Mouse (Mus musculus) forebrain, embryonic 14.5 days (tissue): ENCODE data around the gene Scml4. TPM values are rescaled to one million over a fixed set of nuclear protein-coding genes. Genes with fewer than 3 reads are reported as not detected.

Source experiments
- ATAC-seq: fragments of 200-750 bp; cut with Nextera tagmentation; 2 replicates; pipeline ENCODE4 v1.8.0; 2017; ENCODE audit warnings: mild to moderate bottlenecking, moderate library complexity
- DNase-seq: peaks from one replicate; pipeline ENCODE4 v3.0.0-alpha.2; 2015; ENCODE audit warnings: low spot score
- H3K27ac ChIP-seq: fragments of 300-500 bp; sonication (generic); 2 replicates; pipeline ENCODE4 v1.5.1; 2014; ENCODE audit warnings: low read depth, mild to moderate bottlenecking, control low read depth, low read length, moderate library complexity
- H3K27me3 ChIP-seq: fragments of 300-500 bp; sonication (generic); replicated peaks from 2 replicates; pipeline ENCODE4 v1.6.1; 2014; ENCODE audit warnings: low read length, control low read depth, mixed read lengths; ENCODE audit not compliant: control insufficient read depth, insufficient read depth
- H3K36me3 ChIP-seq: fragments of 300-500 bp; sonication (generic); 2 replicates; pipeline ENCODE4 v1.6.1; 2014; ENCODE audit warnings: low read length, control low read depth; ENCODE audit not compliant: control insufficient read depth, insufficient read depth
- H3K4me1 ChIP-seq: fragments of 300-500 bp; sonication (generic); 2 replicates; pipeline ENCODE4 v1.6.1; 2014; ENCODE audit warnings: antibody characterized with exemption, low read length, control low read depth; ENCODE audit not compliant: control insufficient read depth, insufficient read depth
- H3K4me2 ChIP-seq: fragments of 300-500 bp; sonication (generic); 2 replicates; pipeline ENCODE4 v1.6.1; 2014; ENCODE audit warnings: mild to moderate bottlenecking, control low read depth, low read length
- H3K4me3 ChIP-seq: fragments of 300-500 bp; sonication (generic); 2 replicates; pipeline ENCODE4 v1.5.1; 2014; ENCODE audit warnings: low read depth, low read length, control low read depth
- H3K9ac ChIP-seq: fragments of 300-500 bp; sonication (generic); 2 replicates; pipeline ENCODE4 v1.6.1; 2014; ENCODE audit warnings: mild to moderate bottlenecking, low read length, control low read depth, moderate library complexity
- H3K9me3 ChIP-seq: fragments of 300-500 bp; sonication (generic); replicated peaks from 2 replicates; pipeline ENCODE4 v1.6.1; 2016; ENCODE audit warnings: low read length, control low read depth, mixed read lengths; ENCODE audit not compliant: control insufficient read depth
- WGBS: fragments of 180-500 bp; shearing (Covaris S2); extraction: QIAGEN DNeasy Blood & Tissue Kit; methylation state at CpG from one replicate; pipeline ENCODE4 v1.1.7; 2014; 5-methylcytosine and 5-hydroxymethylcytosine counted together
- polyA plus RNA-seq: library from polyadenylated mRNA; unstranded; fragments of >200 nt; fragmentation: Nextera tagmentation; extraction: Ambion mirVana; gene quantifications from 2 replicates; pipeline ENCODE4 v1.2.1, GENCODE M21; 2014

The Scml4 gene
- polyA plus RNA-seq, 1 experiment from 2014 or later, result 4.9 TPM

GRCm38 (mm10) chr10:42925103-42925866, 65.1 kb downstream of the Scml4 start:
- Histone ChIP-seq H3K36me3 (no peaks in the 10 kb centered on the region), H3K9ac (no peak overlapping the region), H3K27ac (no peak overlapping the region), H3K4me3 (no peak overlapping the region), H3K4me2 (no peak overlapping the region), H3K9me3 (no peaks in the 10 kb centered on the region; the same call in 1 of the 2 replicates), H3K27me3 (no peaks in the 10 kb centered on the region), H3K4me1 (no peaks in the 10 kb centered on the region)
- DNase-seq (no peak), ATAC-seq (no peak)
- 79% methylated on average over 22 of the region's 22 CpGs for WGBS

- ATAC-seq (no peak), DNase-seq (no peak)
- Histone ChIP-seq H3K4me1 (no peaks in the 10 kb centered on the region), H3K27me3 (no peaks in the 10 kb centered on the region), H3K36me3 (no peaks in the 10 kb centered on the region), H3K4me3 (no peak overlapping the region), H3K9me3 (no peaks in the 10 kb centered on the region), H3K27ac (no peak overlapping the region), H3K4me2 (no peak overlapping the region), H3K9ac (no peak overlapping the region)
- WGBS, result 90% methylated on average over 23 of the region's 23 CpGs
Measured at GRCm38 (mm10) chr10:42930121-42930650, 70.0 kb downstream of the Scml4 start.

DNA sequence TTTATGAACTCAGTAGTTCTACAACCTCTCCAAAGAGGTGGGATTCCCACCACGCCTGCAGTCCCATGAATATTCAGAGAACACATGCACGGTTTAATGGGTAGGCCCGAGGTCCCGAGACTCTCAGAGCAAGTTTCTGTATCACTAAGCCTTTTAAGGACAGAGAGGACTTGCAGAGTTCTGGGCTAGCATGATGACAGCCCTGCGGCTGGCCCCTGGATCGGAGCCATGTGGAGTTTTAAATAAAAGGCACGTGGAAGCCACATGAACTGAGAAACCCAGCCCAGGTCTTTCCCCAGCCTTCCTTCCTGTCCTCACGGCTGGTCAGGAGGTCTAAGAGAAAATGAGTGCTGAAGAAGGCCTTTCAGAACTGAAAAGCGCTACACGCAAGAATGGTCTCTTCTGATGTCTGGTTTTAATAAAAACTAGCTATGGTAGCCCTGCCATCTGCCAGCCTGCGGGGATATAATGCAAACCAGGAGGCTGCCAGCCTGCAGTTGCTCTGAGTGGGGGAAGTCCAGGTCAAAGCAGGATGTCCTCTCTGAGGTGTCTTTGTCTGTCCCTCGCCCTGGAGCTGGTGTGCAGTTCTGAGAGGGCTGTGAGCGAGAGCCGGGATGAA, 72.8 kb downstream of the Scml4 start:
- 76% methylated on average over 14 of the region's 14 CpGs for WGBS
- no peak overlapping the region for H3K4me2 ChIP-seq
- no peaks in the 10 kb centered on the region for H3K4me1 ChIP-seq
- H3K36me3 ChIP-seq, result no peaks in the 10 kb centered on the region
- H3K9ac ChIP-seq, result no peak overlapping the region
- H3K9me3 ChIP-seq, result no peaks in the 10 kb centered on the region
- H3K27me3 ChIP-seq, result no peaks in the 10 kb centered on the region
- no peak for DNase-seq
- no peak overlapping the region for H3K27ac ChIP-seq
- ATAC-seq, result no peak
- H3K4me3 ChIP-seq, result no peak overlapping the region

- WGBS, result 84% methylated on average over 8 of the region's 8 CpGs
- Histone ChIP-seq H3K4me3 (no peak overlapping the region), H3K27ac (no peak overlapping the region), H3K9ac (no peak overlapping the region), H3K27me3 (no peaks in the 10 kb centered on the region), H3K36me3 (no peaks in the 10 kb centered on the region), H3K4me1 (no peaks in the 10 kb centered on the region), H3K4me2 (no peak overlapping the region), H3K9me3 (no peaks in the 10 kb centered on the region)
- ATAC-seq, result no peak
- DNase-seq, result no peak
Measured at GRCm38 (mm10) chr10:42934672-42935071, 74.5 kb downstream of the Scml4 start.

GRCm38 (mm10) chr10:42936205-42936604, 76.0 kb downstream of the Scml4 start:
- Histone ChIP-seq H3K27me3 (no peaks in the 10 kb centered on the region), H3K4me1 (no peaks in the 10 kb centered on the region), H3K9me3 (no peaks in the 10 kb centered on the region), H3K9ac (no peak overlapping the region), H3K4me2 (no peak overlapping the region), H3K27ac (no peak overlapping the region), H3K36me3 (no peaks in the 10 kb centered on the region), H3K4me3 (no peak overlapping the region)
- DNase-seq (no peak), ATAC-seq (no peak)

DNA sequence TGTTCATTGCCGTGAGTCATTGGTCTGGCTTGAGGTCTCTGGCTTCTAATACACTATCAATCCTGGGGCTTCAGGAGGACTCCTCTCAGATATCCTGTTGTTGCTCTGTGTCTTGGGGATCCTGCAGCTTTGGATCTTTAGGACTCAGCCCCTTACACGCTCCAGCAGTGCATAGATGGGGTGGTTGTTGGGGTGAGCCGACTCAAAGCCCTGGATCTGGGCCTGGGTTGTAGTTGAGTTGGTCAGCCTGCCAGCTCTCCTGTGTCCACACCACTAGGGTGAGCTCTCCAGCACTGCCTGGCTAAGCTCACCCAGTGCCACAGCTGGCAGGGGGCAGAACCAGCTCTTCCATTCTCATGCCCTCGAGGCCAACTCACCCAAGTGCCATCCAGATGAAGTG, 78.2 kb downstream of the Scml4 start:
- H3K9ac ChIP-seq, result no peak overlapping the region
- H3K27ac ChIP-seq, result no peak overlapping the region
- no peaks in the 10 kb centered on the region for H3K9me3 ChIP-seq
- H3K27me3 ChIP-seq, result no peaks in the 10 kb centered on the region
- no peak for ATAC-seq
- no peaks in the 10 kb centered on the region for H3K36me3 ChIP-seq
- H3K4me3 ChIP-seq, result no peak overlapping the region
- 79% methylated on average over 4 of the region's 4 CpGs for WGBS
- no peak for DNase-seq
- H3K4me1 ChIP-seq, result peaks cover 5% of the 10 kb centered on the region; the same call in 1 of the 2 replicates
- H3K4me2 ChIP-seq, result no peak overlapping the region

- Histone ChIP-seq H3K4me2 (no peak overlapping the region), H3K4me1 (peaks cover 5% of the 10 kb centered on the region; the same call in 1 of the 2 replicates), H3K9me3 (no peaks in the 10 kb centered on the region), H3K27ac (no peak overlapping the region), H3K4me3 (no peak overlapping the region), H3K36me3 (no peaks in the 10 kb centered on the region), H3K27me3 (no peaks in the 10 kb centered on the region), H3K9ac (no peak overlapping the region)
- ATAC-seq, result no peak
- DNase-seq, result no peak
- 83% methylated on average over 7 of the region's 7 CpGs for WGBS
Measured at GRCm38 (mm10) chr10:42939691-42940090, 79.5 kb downstream of the Scml4 start.

- Histone ChIP-seq H3K27me3 (no peaks in the 10 kb centered on the region), H3K36me3 (no peaks in the 10 kb centered on the region), H3K9ac (peak overlapping the region; percentile 13; the same call in 1 of the 2 replicates), H3K4me3 (no peak overlapping the region), H3K4me2 (no peak overlapping the region), H3K4me1 (peaks cover 5% of the 10 kb centered on the region; the same call in 1 of the 2 replicates), H3K27ac (no peak overlapping the region), H3K9me3 (no peaks in the 10 kb centered on the region)
- 73% methylated on average over 20 of the region's 21 CpGs for whole genome bisulfite sequencing
- DNase-seq (no peak), ATAC-seq (no peak)
Measured at GRCm38 (mm10) chr10:42940193-42941050, 80.3 kb downstream of the Scml4 start.
